Mouse (Mus musculus): ENCODE measurements around the gene Zfp74. TPM values are rescaled to one million over a fixed set of nuclear protein-coding genes. Genes with fewer than 3 reads are reported as not detected.

Gene Zfp74
- polyA plus RNA-seq (2014; fragmentation: Illumina TruSeq; extraction: RNeasy Lipid Tissue Mini Kit (QIAGEN cat#74804); ENCODE audit: low read depth, low replicate concordance): 7.3 TPM

GRCm38 (mm10) chr7:29953513-29954401, at the start of gene Zfp74:
Gene Zfp74 (minus strand): TSS chr7:29954089.

GRCm38 (mm10) chr7:29983690-29984380, 29.9 kb upstream of the Zfp74 start, which contains the start of gene Zfp568:
Gene Zfp568 (plus strand): TSS chr7:29983955.

DNA sequence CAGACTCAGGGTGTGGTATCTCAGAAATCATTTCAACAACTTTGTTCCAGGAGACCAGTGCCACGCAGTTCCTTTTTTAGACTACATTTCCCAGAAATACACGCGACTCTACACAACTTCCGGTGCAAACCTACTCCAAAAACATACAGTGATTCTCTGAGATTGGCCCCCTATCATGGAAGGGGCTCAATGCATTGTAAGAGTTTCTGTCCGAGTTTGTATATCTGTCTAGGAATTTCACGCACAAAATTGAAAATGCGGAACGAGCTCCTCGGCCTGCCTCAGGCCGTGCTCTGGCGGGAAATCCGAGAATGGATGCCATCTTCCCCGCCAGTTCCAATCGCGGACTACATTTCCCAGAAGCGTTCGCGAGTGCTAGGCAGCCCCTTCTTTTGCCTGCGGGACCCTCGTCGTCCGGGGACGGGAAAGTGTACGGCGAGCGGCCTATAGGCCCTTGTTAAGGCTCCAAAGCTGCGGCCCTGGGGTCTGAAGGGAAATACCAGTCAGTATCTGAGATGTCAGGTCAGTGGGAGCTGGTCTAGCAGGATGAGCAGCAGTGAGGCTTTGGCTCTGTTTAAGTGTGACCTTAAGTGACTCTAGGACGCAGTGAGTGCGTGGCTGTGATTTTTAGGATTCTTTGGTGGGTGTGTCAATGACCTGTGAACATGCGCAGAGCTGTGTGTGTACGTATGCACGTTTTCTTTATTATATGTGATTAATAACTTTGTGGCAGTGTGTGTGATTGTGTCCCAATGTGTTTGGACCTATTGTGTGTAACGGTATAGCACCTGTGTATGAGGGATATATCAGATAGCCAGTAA, 45.5 kb downstream of the Zfp74 start, which contains the start of gene Zfp383:
Zfp383 (plus strand) TSS at position 94 of the 821 bp plus-strand sequence.

DNA sequence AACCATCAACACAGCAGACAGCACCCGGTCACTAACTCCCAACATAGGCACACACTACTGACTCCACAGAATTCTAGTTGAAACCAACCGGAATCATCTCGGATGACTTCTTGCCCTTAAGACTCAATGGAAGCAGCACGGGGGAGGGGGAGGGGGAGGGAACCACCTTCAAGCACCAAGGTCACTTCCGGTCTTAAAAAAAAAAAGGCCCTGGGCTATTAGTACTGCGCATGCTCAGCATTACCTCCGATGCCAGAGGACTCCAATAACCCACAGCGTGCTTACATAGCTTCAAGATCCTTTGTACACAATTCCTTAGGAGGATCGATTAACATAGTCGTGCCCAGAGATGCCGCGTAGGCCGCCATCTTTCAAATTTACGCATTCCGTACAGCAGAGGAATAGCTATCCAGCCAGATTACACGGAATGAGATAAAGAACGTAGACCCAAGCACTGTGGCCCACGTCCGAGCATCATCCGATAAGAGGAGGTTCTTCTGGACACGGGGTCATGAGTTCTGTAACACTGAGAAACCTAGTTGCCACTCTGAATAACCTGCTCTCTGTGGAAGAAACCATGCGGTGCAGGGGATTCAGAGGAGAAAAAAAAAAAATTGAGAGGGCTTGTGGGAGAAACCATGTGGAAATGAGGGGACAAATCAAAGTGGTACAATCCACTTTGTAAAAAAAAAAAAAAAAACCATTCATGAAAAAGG, 47.8 kb downstream of the Zfp74 start, which contains the start of gene Zfp27:
Zfp27 (minus strand) TSS at position 607 of the 716 bp plus-strand sequence.

Other genes with a start within 250 kb of the Zfp74 start
- gene Catsperg2, start 227.1 kb downstream of the Zfp74 start, polyA plus RNA-seq (2014; fragmentation: Illumina TruSeq; extraction: RNeasy Lipid Tissue Mini Kit (QIAGEN cat#74804); ENCODE audit: low read depth, low replicate concordance): 2.0 TPM
- 6.0 TPM for gene Zfp84, start 185.5 kb downstream of the Zfp74 start, polyA plus RNA-seq (2014; fragmentation: Illumina TruSeq; extraction: RNeasy Lipid Tissue Mini Kit (QIAGEN cat#74804); ENCODE audit: low read depth, low replicate concordance)
- gene Zfp30, start 170.1 kb downstream of the Zfp74 start, polyA plus RNA-seq (2014; fragmentation: Illumina TruSeq; extraction: RNeasy Lipid Tissue Mini Kit (QIAGEN cat#74804); ENCODE audit: low read depth, low replicate concordance): 1.7 TPM
- gene Zfp790, start 138.0 kb downstream of the Zfp74 start, polyA plus RNA-seq (2014; fragmentation: Illumina TruSeq; extraction: RNeasy Lipid Tissue Mini Kit (QIAGEN cat#74804); ENCODE audit: low read depth, low replicate concordance): 8.4 TPM
- gene Zfp940, start 100.4 kb downstream of the Zfp74 start, polyA plus RNA-seq (2014; fragmentation: Illumina TruSeq; extraction: RNeasy Lipid Tissue Mini Kit (QIAGEN cat#74804); ENCODE audit: low read depth, low replicate concordance): 0.72 TPM
- gene Zfp420, start 94.1 kb downstream of the Zfp74 start, polyA plus RNA-seq (2014; fragmentation: Illumina TruSeq; extraction: RNeasy Lipid Tissue Mini Kit (QIAGEN cat#74804); ENCODE audit: low read depth, low replicate concordance): 6.2 TPM
- 5.0 TPM for gene Zfp27, start 47.5 kb downstream of the Zfp74 start, polyA plus RNA-seq (2014; fragmentation: Illumina TruSeq; extraction: RNeasy Lipid Tissue Mini Kit (QIAGEN cat#74804); ENCODE audit: low read depth, low replicate concordance)
- 5.9 TPM for gene Zfp383, start 45.9 kb downstream of the Zfp74 start, polyA plus RNA-seq (2014; fragmentation: Illumina TruSeq; extraction: RNeasy Lipid Tissue Mini Kit (QIAGEN cat#74804); ENCODE audit: low read depth, low replicate concordance)
- 4.4 TPM for gene Zfp568, start 29.9 kb upstream of the Zfp74 start, polyA plus RNA-seq (2014; fragmentation: Illumina TruSeq; extraction: RNeasy Lipid Tissue Mini Kit (QIAGEN cat#74804); ENCODE audit: low read depth, low replicate concordance)
- gene Zfp14, start 97.3 kb upstream of the Zfp74 start, polyA plus RNA-seq (2014; fragmentation: Illumina TruSeq; extraction: RNeasy Lipid Tissue Mini Kit (QIAGEN cat#74804); ENCODE audit: low read depth, low replicate concordance): 4.8 TPM
- gene Zfp82, start 118.8 kb upstream of the Zfp74 start, polyA plus RNA-seq (2014; fragmentation: Illumina TruSeq; extraction: RNeasy Lipid Tissue Mini Kit (QIAGEN cat#74804); ENCODE audit: low read depth, low replicate concordance): 0.60 TPM
- gene Gm26920, start 136.3 kb upstream of the Zfp74 start, polyA plus RNA-seq (2014; fragmentation: Illumina TruSeq; extraction: RNeasy Lipid Tissue Mini Kit (QIAGEN cat#74804); ENCODE audit: low read depth, low replicate concordance): 2.0 TPM
- 4.6 TPM for gene Zfp566, start 136.4 kb upstream of the Zfp74 start, polyA plus RNA-seq (2014; fragmentation: Illumina TruSeq; extraction: RNeasy Lipid Tissue Mini Kit (QIAGEN cat#74804); ENCODE audit: low read depth, low replicate concordance)
- gene Zfp260, start 140.7 kb upstream of the Zfp74 start, polyA plus RNA-seq (2014; fragmentation: Illumina TruSeq; extraction: RNeasy Lipid Tissue Mini Kit (QIAGEN cat#74804); ENCODE audit: low read depth, low replicate concordance): 33.9 TPM
- gene Zfp382, start 167.9 kb upstream of the Zfp74 start, polyA plus RNA-seq (2014; fragmentation: Illumina TruSeq; extraction: RNeasy Lipid Tissue Mini Kit (QIAGEN cat#74804); ENCODE audit: low read depth, low replicate concordance): 0.92 TPM
- gene Zfp146, start 215.7 kb upstream of the Zfp74 start, polyA plus RNA-seq (2014; fragmentation: Illumina TruSeq; extraction: RNeasy Lipid Tissue Mini Kit (QIAGEN cat#74804); ENCODE audit: low read depth, low replicate concordance): 33.8 TPM
- gene Cox7a1, start 230.1 kb upstream of the Zfp74 start, polyA plus RNA-seq (2014; fragmentation: Illumina TruSeq; extraction: RNeasy Lipid Tissue Mini Kit (QIAGEN cat#74804); ENCODE audit: low read depth, low replicate concordance): 10.2 TPM
- gene Capns1, start 244.7 kb upstream of the Zfp74 start, polyA plus RNA-seq (2014; fragmentation: Illumina TruSeq; extraction: RNeasy Lipid Tissue Mini Kit (QIAGEN cat#74804); ENCODE audit: low read depth, low replicate concordance): 381 TPM

All from adipose tissue, adult 10 weeks (tissue).